Mouse (Mus musculus): ENCODE measurements around the gene Adam19. TPM values are rescaled to one million over a fixed set of nuclear protein-coding genes. Genes with fewer than 3 reads are reported as not detected.

The Adam19 gene
- polyA plus RNA-seq, 1 experiment from 2014 or later = 24.7 TPM

- H3K4me2 ChIP-seq = peak overlapping the region; percentile 26
- peak; percentile 62; the same call in 1 of the 2 replicates for ATAC-seq (ENCODE audit: extremely low read depth, insufficient number of reproducible peaks, low FRiP score, low TSS enrichment)
- peaks cover 70% of the 10 kb centered on the region for H3K36me3 ChIP-seq
- peaks cover 88% of the 10 kb centered on the region for H3K4me1 ChIP-seq
- peak overlapping the region; percentile 66 for H3K9ac ChIP-seq
- 24% methylated on average over 21 of the region's 21 CpGs for WGBS
- no peak overlapping the region for H3K4me3 ChIP-seq
- H3K27ac ChIP-seq (replicated peaks) = peak overlapping the region; percentile 94
- no peaks in the 10 kb centered on the region for H3K9me3 ChIP-seq
- no peaks in the 10 kb centered on the region for H3K27me3 ChIP-seq (replicated peaks)
Measured at GRCm38 (mm10) chr11:46065201-46066011, 9.6 kb downstream of the Adam19 start.

GRCm38 (mm10) chr11:46067371-46068060 lies 11.7 kb downstream of the Adam19 start:
- no peak for ATAC-seq (ENCODE audit: extremely low read depth, insufficient number of reproducible peaks, low FRiP score, low TSS enrichment)
- Histone ChIP-seq H3K4me3 (no peak overlapping the region), H3K4me1 (peaks cover 91% of the 10 kb centered on the region), H3K9ac (0 out of 2 replicates have a peak overlapping the region, but pooled peaks have one; percentile 40), H3K9me3 (no peaks in the 10 kb centered on the region), H3K27me3 (replicated peaks) (no peaks in the 10 kb centered on the region), H3K27ac (replicated peaks) (peak overlapping the region; percentile 94), H3K4me2 (no peak overlapping the region), H3K36me3 (peaks cover 67% of the 10 kb centered on the region)
- WGBS = 85% methylated on average over 10 of the region's 10 CpGs

- Histone ChIP-seq H3K9me3 (no peaks in the 10 kb centered on the region), H3K27ac (replicated peaks) (peak overlapping the region; percentile 99), H3K4me1 (peaks cover 90% of the 10 kb centered on the region), H3K36me3 (peaks cover 69% of the 10 kb centered on the region), H3K27me3 (replicated peaks) (no peaks in the 10 kb centered on the region), H3K4me3 (no peak overlapping the region), H3K4me2 (peak overlapping the region; percentile 38; the same call in 1 of the 2 replicates), H3K9ac (peak overlapping the region; percentile 74)
- WGBS = 15% methylated on average over 12 of the region's 12 CpGs
- ATAC-seq (ENCODE audit: extremely low read depth, insufficient number of reproducible peaks, low FRiP score, low TSS enrichment) = no peak
Measured at GRCm38 (mm10) chr11:46068756-46069407, 13.1 kb downstream of the Adam19 start.

- no peaks in the 10 kb centered on the region for H3K9me3 ChIP-seq
- ATAC-seq (ENCODE audit: extremely low read depth, insufficient number of reproducible peaks, low FRiP score, low TSS enrichment) = peak; percentile 3; the same call in 1 of the 2 replicates
- no peak overlapping the region for H3K4me3 ChIP-seq
- 10% methylated on average over 17 of the region's 17 CpGs for WGBS
- H3K27ac ChIP-seq (replicated peaks) = peak overlapping the region; percentile 99
- H3K9ac ChIP-seq = peak overlapping the region; percentile 78
- no peaks in the 10 kb centered on the region for H3K27me3 ChIP-seq (replicated peaks)
- H3K4me2 ChIP-seq = peak overlapping the region; percentile 38
- H3K4me1 ChIP-seq = peaks cover 90% of the 10 kb centered on the region
- H3K36me3 ChIP-seq = peaks cover 72% of the 10 kb centered on the region
Measured at GRCm38 (mm10) chr11:46069408-46070003, 13.7 kb downstream of the Adam19 start.

- peak overlapping the region; percentile 78 for H3K9ac ChIP-seq
- peak overlapping the region; percentile 35 for H3K4me2 ChIP-seq
- 75% methylated on average over 4 of the region's 4 CpGs for WGBS
Measured at GRCm38 (mm10) chr11:46070161-46070560, 14.4 kb downstream of the Adam19 start.

GRCm38 (mm10) chr11:46070789-46071188 lies 15.0 kb downstream of the Adam19 start:
- WGBS = 69% methylated on average over 8 of the region's 8 CpGs
- Histone ChIP-seq H3K36me3 (peaks cover 77% of the 10 kb centered on the region), H3K4me1 (peaks cover 84% of the 10 kb centered on the region)

More at GRCm38 (mm10) chr11:46070161-46070560, 14.4 kb downstream of the Adam19 start:
- no peaks in the 10 kb centered on the region for H3K27me3 ChIP-seq (replicated peaks)
- no peak overlapping the region for H3K4me3 ChIP-seq
- ATAC-seq (ENCODE audit: extremely low read depth, insufficient number of reproducible peaks, low FRiP score, low TSS enrichment) = no peak
- peaks cover 71% of the 10 kb centered on the region for H3K36me3 ChIP-seq
- peak overlapping the region; percentile 99 for H3K27ac ChIP-seq (replicated peaks)
- H3K4me1 ChIP-seq = peaks cover 85% of the 10 kb centered on the region
- no peaks in the 10 kb centered on the region for H3K9me3 ChIP-seq

GRCm38 (mm10) chr11:46072466-46073060 lies 16.8 kb downstream of the Adam19 start:
- ATAC-seq (ENCODE audit: extremely low read depth, insufficient number of reproducible peaks, low FRiP score, low TSS enrichment) = no peak
- H3K4me3 ChIP-seq = no peak overlapping the region
- no peak overlapping the region for H3K4me2 ChIP-seq
- peaks cover 83% of the 10 kb centered on the region for H3K4me1 ChIP-seq
- 62% methylated on average over 8 of the region's 8 CpGs for WGBS
- no peaks in the 10 kb centered on the region for H3K27me3 ChIP-seq (replicated peaks)
- peaks cover 77% of the 10 kb centered on the region for H3K36me3 ChIP-seq
- H3K9me3 ChIP-seq = no peaks in the 10 kb centered on the region
- H3K27ac ChIP-seq (replicated peaks) = peak overlapping the region; percentile 77
- peak overlapping the region; percentile 61; the same call in 1 of the 2 replicates for H3K9ac ChIP-seq

More at GRCm38 (mm10) chr11:46070789-46071188, 15.0 kb downstream of the Adam19 start:
- Histone ChIP-seq H3K27me3 (replicated peaks) (no peaks in the 10 kb centered on the region), H3K4me2 (no peak overlapping the region), H3K9me3 (no peaks in the 10 kb centered on the region), H3K9ac (peak overlapping the region; percentile 6; the same call in 1 of the 2 replicates), H3K4me3 (no peak overlapping the region), H3K27ac (replicated peaks) (peak overlapping the region; percentile 99)
- no peak for ATAC-seq (ENCODE audit: extremely low read depth, insufficient number of reproducible peaks, low FRiP score, low TSS enrichment)

- Histone ChIP-seq H3K27me3 (replicated peaks) (no peaks in the 10 kb centered on the region), H3K9ac (peak overlapping the region; percentile 61), H3K27ac (replicated peaks) (peak overlapping the region; percentile 77), H3K4me1 (peaks cover 89% of the 10 kb centered on the region), H3K4me3 (no peak overlapping the region), H3K36me3 (peaks cover 81% of the 10 kb centered on the region), H3K4me2 (no peak overlapping the region), H3K9me3 (no peaks in the 10 kb centered on the region)
- no peak for ATAC-seq (ENCODE audit: extremely low read depth, insufficient number of reproducible peaks, low FRiP score, low TSS enrichment)
- WGBS = 53% methylated on average over 15 of the region's 15 CpGs
Measured at GRCm38 (mm10) chr11:46073061-46073849, 17.5 kb downstream of the Adam19 start.

GRCm38 (mm10) chr11:46073850-46074688 lies 18.3 kb downstream of the Adam19 start:
- Histone ChIP-seq H3K9ac (peak overlapping the region; percentile 45; the same call in 1 of the 2 replicates), H3K27me3 (replicated peaks) (no peaks in the 10 kb centered on the region), H3K4me3 (no peak overlapping the region), H3K4me1 (peaks cover 82% of the 10 kb centered on the region), H3K36me3 (peaks cover 85% of the 10 kb centered on the region), H3K9me3 (no peaks in the 10 kb centered on the region), H3K4me2 (no peak overlapping the region), H3K27ac (replicated peaks) (peak overlapping the region; percentile 77)
- no peak for ATAC-seq (ENCODE audit: extremely low read depth, insufficient number of reproducible peaks, low FRiP score, low TSS enrichment)
- WGBS = 88% methylated on average over 16 of the region's 17 CpGs
